Mouse (Mus musculus) stomach, postnatal 0 days (tissue): Measurements from ENCODE around the gene Atpaf1.

Source experiments
- CTCF ChIP-seq: IDR thresholded peaks from 2 replicates; pipeline ENCODE4 v1.5.1; 2016; ENCODE audit warnings: antibody characterized with exemption, low read depth, mild to moderate bottlenecking, moderate library complexity
- EP300 ChIP-seq: optimal IDR thresholded peaks from 2 replicates; pipeline ENCODE3; 2016; ENCODE audit warnings: antibody characterized with exemption

GRCm38 (mm10) chr4:115738481-115738985 is 46.1 kb upstream of the Atpaf1 start:
- TF ChIP-seq EP300, result no peak
- no peak for TF ChIP-seq CTCF
